Mouse (Mus musculus) brain, embryonic 14.5 days (tissue): ENCODE measurements around the gene Hbq1b. TPM values are rescaled to one million over a fixed set of nuclear protein-coding genes. Genes with fewer than 3 reads are reported as not detected.

ENCODE experiments used
- DNase-seq: peaks from one replicate; pipeline ENCODE4 v3.0.0-alpha.2; 2011; ENCODE audit warnings: low read depth
- CTCF ChIP-seq: fragments of 200-500 bp; IDR thresholded peaks from 2 replicates; pipeline ENCODE4 v1.5.1; 2012; ENCODE audit warnings: inconsistent platforms, mild to moderate bottlenecking, moderate library complexity, borderline replicate concordance; ENCODE audit not compliant: insufficient read depth, insufficient read length; ENCODE audit errors: extremely low read depth
- POLR2A ChIP-seq: fragments of 200-500 bp; IDR thresholded peaks from 2 replicates; pipeline ENCODE4 v1.6.1; 2012; ENCODE audit warnings: mild to moderate bottlenecking, inconsistent platforms, borderline replicate concordance; ENCODE audit not compliant: poor library complexity, insufficient read depth, insufficient read length, severe bottlenecking; ENCODE audit errors: extremely low read depth
- polyA plus RNA-seq: library from polyadenylated mRNA; depleted of rRNA; stranded (reverse); fragments of >200 nt; gene quantifications from 2 replicates; pipeline ENCODE4 v1.2.3, GENCODE M21; 2012; rRNA removed

The Hbq1b gene
- polyA plus RNA-seq, 1 experiment, result 1.4 TPM

- no peak for DNase-seq
- TF ChIP-seq POLR2A (no peak), CTCF (no peak)
Measured at GRCm38 (mm10) chr11:32320507-32321195, 33.9 kb downstream of the Hbq1b start.

- TF ChIP-seq POLR2A, result no peak
- TF ChIP-seq CTCF, result peak; percentile 71
- peak; percentile 69 for DNase-seq
Measured at GRCm38 (mm10) chr11:32321196-32321565, 34.4 kb downstream of the Hbq1b start.

- no peak for TF ChIP-seq POLR2A
- peak; percentile 97 for TF ChIP-seq CTCF
- peak; percentile 89 for DNase-seq
Measured at GRCm38 (mm10) chr11:32324609-32325008, 37.8 kb downstream of the Hbq1b start.

GRCm38 (mm10) chr11:32331075-32331474 is 44.3 kb downstream of the Hbq1b start:
- peak; percentile 62 for DNase-seq
- TF ChIP-seq POLR2A (no peak), CTCF (no peak)

- peak; percentile 60 for DNase-seq
- no peak for TF ChIP-seq POLR2A
- TF ChIP-seq CTCF, result no peak
Measured at GRCm38 (mm10) chr11:32331861-32332260, 45.1 kb downstream of the Hbq1b start.

GRCm38 (mm10) chr11:32333235-32333634 is 46.5 kb downstream of the Hbq1b start:
- no peak for DNase-seq
- TF ChIP-seq CTCF (no peak), POLR2A (no peak)

- no peak for TF ChIP-seq CTCF
- TF ChIP-seq POLR2A, result no peak
Measured at GRCm38 (mm10) chr11:32336435-32336907, 49.7 kb downstream of the Hbq1b start.

More at GRCm38 (mm10) chr11:32336435-32336907, 49.7 kb downstream of the Hbq1b start:
- no peak for DNase-seq

Other genes starting within 250 kb of the Hbq1b start
- gene Il9r, start 86.7 kb upstream of the Hbq1b start, polyA plus RNA-seq, result 0.11 TPM in 1 of 2 replicates, not detected in the other
- 38.8 and 52.4 TPM in 2 replicates for gene Snrnp25, start 81.5 kb upstream of the Hbq1b start, polyA plus RNA-seq
- 39.7 and 44.3 TPM in 2 replicates for gene Rhbdf1, start 64.7 kb upstream of the Hbq1b start, polyA plus RNA-seq
- 18.6 and 21.3 TPM in 2 replicates for gene Mpg, start 60.5 kb upstream of the Hbq1b start, polyA plus RNA-seq
- 84.0 and 116 TPM in 2 replicates for gene Nprl3, start 19.3 kb upstream of the Hbq1b start, polyA plus RNA-seq
- gene Hba-x, start 10.6 kb upstream of the Hbq1b start, polyA plus RNA-seq, result 38.9 and 65.3 TPM in 2 replicates
- 2,049 and 2,752 TPM in 2 replicates for gene Hba-a1, start 3.5 kb upstream of the Hbq1b start, polyA plus RNA-seq
- gene Hba-a2, start 9.5 kb downstream of the Hbq1b start, polyA plus RNA-seq, result 4,753 and 6,821 TPM in 2 replicates
- 1.2 TPM in 2 replicates for gene Hbq1a, start 13.1 kb downstream of the Hbq1b start, polyA plus RNA-seq
- 33.3 and 48.4 TPM in 2 replicates for gene Sh3pxd2b, start 60.9 kb downstream of the Hbq1b start, polyA plus RNA-seq
- 60.6 and 70.7 TPM in 2 replicates for gene Ubtd2, start 168.4 kb downstream of the Hbq1b start, polyA plus RNA-seq
- not detected in 2 replicates for gene Efcab9, start 245.1 kb downstream of the Hbq1b start, polyA plus RNA-seq
- 4.0 and 5.7 TPM in 2 replicates for gene Stk10, start 246.3 kb downstream of the Hbq1b start, polyA plus RNA-seq